ENCODE assay signal across 8 mouse cellular contexts in the genomic region with DNA sequence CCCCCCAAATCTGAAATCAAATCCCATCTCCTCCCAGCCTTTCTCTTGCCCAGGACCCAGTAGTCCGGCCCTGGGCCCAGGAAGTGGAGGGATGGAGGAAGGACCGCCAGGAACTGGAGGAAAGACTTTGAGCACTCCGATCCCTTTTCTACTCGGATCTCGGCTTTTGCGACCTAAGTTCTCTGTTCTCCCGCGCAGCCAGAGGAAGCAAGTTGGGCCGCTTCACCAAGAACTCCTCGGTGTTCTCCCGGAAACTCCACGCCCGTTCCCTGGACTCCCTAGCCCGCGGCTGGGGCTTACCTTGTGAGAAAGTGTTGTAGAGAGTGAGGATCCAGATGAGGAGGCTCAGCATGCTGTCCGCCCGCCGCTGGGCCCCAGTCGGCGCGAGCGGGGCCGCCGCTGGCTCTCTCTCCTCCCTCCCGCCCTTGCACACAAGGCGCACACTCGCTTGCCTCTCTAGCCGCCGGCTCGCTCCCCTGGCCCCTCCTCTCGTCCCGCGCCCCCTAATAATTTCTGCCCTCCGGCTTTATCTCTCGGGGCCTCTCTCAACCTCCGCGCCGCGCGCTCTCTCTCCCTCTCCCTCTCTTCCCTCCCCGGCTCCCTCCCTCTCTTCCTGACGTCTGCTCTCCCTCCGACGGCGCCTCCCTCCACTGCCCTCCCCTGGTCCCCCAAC. TPM values are rescaled to one million over a fixed set of nuclear protein-coding genes. Genes with fewer than 3 reads are reported as not detected.
DNase-seq lines count a peak whose midpoint lies in the region; ATAC-seq and TF ChIP-seq lines count a peak whose summit lies in the region.

A gene (minus strand): TSS at position 652 of the 673 bp plus-strand sequence.

- peaks cover 44% of the 10 kb centered on the region for H3K4me1 ChIP-seq in forebrain, embryonic 13.5 days
- no peaks in the 10 kb centered on the region for H3K4me1 ChIP-seq in small intestine, adult 2 months (ENCODE audit: control insufficient read depth, insufficient read depth, insufficient read length, low read length)

- WGBS in forebrain, embryonic 13.5 days = under 1% methylated on average over 43 of the region's 45 CpGs
- WGBS in small intestine, adult 2 months = under 1% methylated on average over 44 of the region's 45 CpGs

- peak within 1 kb of the TSS; percentile 55 for H3K4me3 ChIP-seq in forebrain, embryonic 13.5 days
- H3K4me3 ChIP-seq in small intestine, adult 2 months (ENCODE audit: low read depth, low read length) = peak within 1 kb of the TSS; percentile 65

- peak; percentile 89 for DNase-seq in ES-CJ7 (ENCODE audit: low read depth, low spot score)
- DNase-seq in adrenal gland, postnatal 25 days = peak; percentile 81
- DNase-seq in heart, postnatal 10 days = peak; percentile 83 to 84
- DNase-seq in kidney, postnatal 36 days = peak; percentile 68 to 71
- no peak for DNase-seq in layer of hippocampus, adult 9-11 months

- no peaks in the 10 kb centered on the region for H3K9me3 ChIP-seq in forebrain, embryonic 13.5 days (replicated peaks)

- no peak for TF ChIP-seq CTCF in small intestine, adult 2 months (IDR thresholded peaks at IDR 0.05; ENCODE audit: extremely low read depth, insufficient read length, insufficient replicate concordance, low read depth, low read length)

- peak within 1 kb of the TSS; percentile 82 for H3K4me2 ChIP-seq in forebrain, embryonic 13.5 days

- peak; percentile 89 for ATAC-seq in forebrain, embryonic 13.5 days
- ATAC-seq in megakaryocyte-erythroid progenitor cell, adult 5-6 weeks (replicated peaks; ENCODE audit: low FRiP score, low TSS enrichment, poor library complexity, severe bottlenecking) = 0 out of 2 replicates have a peak, but pooled peaks have one; percentile 42

- intact Hi-C loops in heart, postnatal 10 days (cut with DNase I) = no loop called here

- 0 out of 2 replicates have a peak, but pooled peaks cover 6% of the 10 kb centered on the region for H3K27me3 ChIP-seq in forebrain, embryonic 13.5 days
- peaks cover 19% of the 10 kb centered on the region for H3K27me3 ChIP-seq in small intestine, adult 2 months (ENCODE audit: control insufficient read depth, insufficient read depth, low read length)

- H3K36me3 ChIP-seq in forebrain, embryonic 13.5 days (ENCODE audit: poor library complexity, severe bottlenecking) = no peaks in the 10 kb centered on the region
- no peaks in the 10 kb centered on the region for H3K36me3 ChIP-seq in small intestine, adult 2 months (ENCODE audit: control insufficient read depth, insufficient read depth, low read length)

- peak within 1 kb of the TSS; percentile 68 for H3K27ac ChIP-seq in forebrain, embryonic 13.5 days
- peak within 1 kb of the TSS; percentile 10 for H3K27ac ChIP-seq in small intestine, adult 2 months (ENCODE audit: insufficient read depth, low read depth, low read length)

- H3K9ac ChIP-seq in forebrain, embryonic 13.5 days = peak within 1 kb of the TSS; percentile 82

- TF ChIP-seq POLR2A in small intestine, adult 2 months (IDR thresholded peaks at IDR 0.05; ENCODE audit: low read depth, low read length) = no peak; the same call in 1 of the 2 replicates

RNA-seq across cellular contexts. Expression of the gene that starts here (rescaled TPM):
- 15.2 and 18.1 TPM in 2 replicates for total RNA-seq in adrenal gland, postnatal 25 days (2021)
- polyA plus RNA-seq in forebrain, embryonic 13.5 days (2015; fragmentation: Nextera tagmentation; extraction: Ambion mirVana) = 5.8 and 7.4 TPM in 2 replicates
- 10 to 100 TPM; 12.8 to 14.8 TPM for total RNA-seq in heart, postnatal 10 days (2021)
- total RNA-seq in megakaryocyte-erythroid progenitor cell, adult 5-6 weeks (2014; fragmentation: Nextera tagmentation) = not detected in 2 replicates
- total RNA-seq in megakaryocyte-erythroid progenitor cell, adult 5-6 weeks (2017) = not detected in 2 replicates
- 2.0 and 2.6 TPM in 2 replicates for polyA plus RNA-seq in small intestine, adult 2 months (2012; rRNA removed)

Comparison
In these comparisons a context has a peak if more than half of its experiments do, and no peak if none do; other contexts are left out.
1. RNA of the gene that starts here (total RNA-seq): 15.2 to 18.1 TPM in adrenal gland, postnatal 25 days and 12.8 to 14.8 TPM in heart, postnatal 10 days; not detected in megakaryocyte-erythroid progenitor cell, adult 5-6 weeks; every median in the first group is over 10 times any median in the second.
2. Peak in ATAC-seq in megakaryocyte-erythroid progenitor cell, adult 5-6 weeks; RNA of the gene not detected or under 1 TPM.